Mouse (Mus musculus) gastrocnemius, postnatal 14 days (tissue): ENCODE data around the gene Ankrd34b. TPM values are rescaled to one million over a fixed set of nuclear protein-coding genes. Genes with fewer than 3 reads are reported as not detected.

Experiments used
- DNase-seq: peaks from one replicate; pipeline ENCODE4 v3.0.0; 2021; ENCODE audit warnings: mixed read lengths
- intact Hi-C: fragments of 180-260 bp; cut with DNase I; formaldehyde crosslinking; loops from one replicate; pipeline ENCODE4 v1.15.1; 2025; ENCODE audit warnings: low total_unique reads
- total RNA-seq, 2 experiments: library from RNA; stranded (reverse); gene quantifications; 2 replicates each; pipeline ENCODE4 v1.2.3; 2021

Gene Ankrd34b
- total RNA-seq, 2 experiments from 2014 or later: not detected

DNA sequence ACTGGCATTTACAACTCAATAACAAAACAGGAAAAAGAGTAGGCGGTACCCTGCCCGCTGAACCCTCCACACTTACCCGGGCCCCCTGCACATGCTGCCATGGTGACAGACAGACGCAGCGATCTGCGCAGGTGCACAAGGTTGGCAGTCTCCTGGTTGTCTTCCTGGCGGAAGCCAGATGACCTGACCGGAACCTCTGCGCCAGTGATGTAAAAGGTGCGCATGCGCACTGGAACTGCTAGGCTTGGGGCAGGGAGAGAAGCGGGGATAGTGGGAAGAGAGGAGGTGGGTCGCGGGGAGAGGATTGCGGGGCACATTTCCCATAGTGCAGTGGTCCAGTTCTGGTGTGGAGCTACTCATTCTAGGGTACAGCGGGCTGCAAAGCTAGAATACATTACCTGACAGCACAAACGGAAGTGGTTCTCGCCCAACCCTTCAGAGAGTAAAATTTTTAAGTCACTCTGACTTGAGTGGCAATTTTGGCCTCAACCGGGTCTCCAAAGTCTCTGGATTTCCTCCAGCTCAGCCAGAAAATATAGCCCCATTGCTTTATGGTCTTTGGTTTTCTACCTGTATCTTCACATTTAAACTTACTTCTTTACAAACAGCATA, 58.3 kb downstream of the Ankrd34b start, which contains the start of gene Fam151b:
Gene Fam151b (minus strand): TSS at position 164 of the 612 bp plus-strand sequence.
- intact Hi-C loops: no loop called here
- peak; percentile 87 for DNase-seq

DNA sequence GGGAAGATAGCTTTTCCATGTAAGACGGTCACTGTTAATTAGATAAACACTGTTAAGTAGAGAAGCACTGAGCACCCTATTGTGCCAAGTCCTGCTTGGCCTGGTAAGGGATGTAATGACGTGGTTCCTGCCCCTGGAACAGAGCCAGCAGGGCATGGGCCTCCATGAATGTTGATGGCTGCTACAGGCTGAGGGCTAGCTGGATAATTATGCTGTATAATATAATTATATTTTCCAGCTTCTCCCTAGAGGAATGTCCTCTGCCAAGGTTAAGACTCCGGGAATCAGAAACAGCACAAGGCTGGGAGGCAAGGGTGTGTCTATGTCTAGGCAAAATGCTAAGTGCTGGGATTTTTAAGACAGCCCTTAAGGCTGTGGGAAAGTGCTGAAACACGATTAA, 65.1 kb downstream of the Ankrd34b start:
- peak; percentile 18 for DNase-seq
- intact Hi-C loops: no loop called here

Other genes starting within 250 kb of the Ankrd34b start
- gene Gm20379, start 119.9 kb upstream of the Ankrd34b start, total RNA-seq: not detected
- gene Dhfr, start 71.2 kb upstream of the Ankrd34b start, total RNA-seq: 1 to 10 TPM; 1.1 to 1.2 TPM
- 10 to 100 TPM; 10.5 to 11.9 TPM for gene Msh3, start 70.9 kb upstream of the Ankrd34b start, total RNA-seq
- 1 to 10 TPM; 2.4 to 2.5 TPM for gene Fam151b, start 58.1 kb downstream of the Ankrd34b start, total RNA-seq
- gene Zfyve16, start 105.0 kb downstream of the Ankrd34b start, total RNA-seq: 10 to 100 TPM; 10.3 to 10.6 TPM
- gene Spz1, start 150.3 kb downstream of the Ankrd34b start, total RNA-seq: not detected
- 10 to 100 TPM; 11.7 to 15.2 TPM for gene Serinc5, start 185.2 kb downstream of the Ankrd34b start, total RNA-seq